Mouse (Mus musculus) E14TG2a.4 (cell line): Measurements from ENCODE around the gene Gm37240.

ENCODE experiments used
- CTCF ChIP-seq: conservative IDR thresholded peaks from 2 replicates; pipeline ENCODE4 v1.5.1; 2014; ENCODE audit warnings: low read length
- NANOG ChIP-seq: IDR thresholded peaks from 2 replicates; pipeline ENCODE4 v1.6.1; 2014; ENCODE audit warnings: borderline replicate concordance, low read length, mixed read lengths
- POU5F1 ChIP-seq: IDR thresholded peaks from 2 replicates; pipeline ENCODE4 v1.6.1; 2014; ENCODE audit warnings: low read length, borderline replicate concordance

- TF ChIP-seq CTCF (no peak), POU5F1 (no peak), NANOG (no peak)
These were observed 44.5 kb upstream of the Gm37240 start for GRCm38 (mm10) chr3:85931859-85932258.
